Mouse (Mus musculus): Measurements from ENCODE around the gene Sh3d21. TPM values are rescaled to one million over a fixed set of nuclear protein-coding genes. Genes with fewer than 3 reads are reported as not detected.

The Sh3d21 gene
- polyA plus RNA-seq, 1 experiment from 2014 or later = 8.4 TPM

DNA sequence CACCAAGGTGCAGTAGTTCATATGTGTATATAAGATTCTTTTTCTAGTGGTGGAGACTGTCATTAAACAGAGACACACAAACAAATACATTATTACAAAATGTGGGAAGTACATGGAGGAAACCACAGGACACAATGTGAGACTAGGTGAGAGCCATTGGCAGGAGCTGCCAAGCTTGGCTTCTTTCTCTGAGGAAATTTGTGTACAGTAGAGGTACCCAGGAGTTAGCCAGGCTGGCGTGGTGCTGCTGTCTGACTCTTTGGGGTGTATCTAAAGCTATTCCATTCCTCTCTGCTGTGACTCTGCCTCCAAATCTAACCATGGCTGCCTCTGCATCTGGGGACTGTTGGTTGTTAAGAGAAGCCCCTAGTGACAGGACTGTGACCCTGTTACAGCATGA lies 44.2 kb downstream of the Sh3d21 start:
- H3K9ac ChIP-seq (replicated peaks) = no peak overlapping the region
- H3K4me3 ChIP-seq (replicated peaks) = no peak overlapping the region
- no peaks in the 10 kb centered on the region for H3K9me3 ChIP-seq
- no peak for ATAC-seq (ENCODE audit: insufficient number of reproducible peaks, insufficient read depth, low FRiP score, low TSS enrichment, low read depth)
- no peaks in the 10 kb centered on the region for H3K27me3 ChIP-seq
- no peak overlapping the region for H3K4me2 ChIP-seq
- WGBS = 79% methylated on average over 1 of the region's 1 CpGs
- H3K36me3 ChIP-seq = peaks cover 41% of the 10 kb centered on the region; the same call in 1 of the 2 replicates
- no peak overlapping the region for H3K27ac ChIP-seq
- H3K4me1 ChIP-seq (replicated peaks) = peaks cover 10% of the 10 kb centered on the region; the same call in 1 of the 2 replicates

DNA sequence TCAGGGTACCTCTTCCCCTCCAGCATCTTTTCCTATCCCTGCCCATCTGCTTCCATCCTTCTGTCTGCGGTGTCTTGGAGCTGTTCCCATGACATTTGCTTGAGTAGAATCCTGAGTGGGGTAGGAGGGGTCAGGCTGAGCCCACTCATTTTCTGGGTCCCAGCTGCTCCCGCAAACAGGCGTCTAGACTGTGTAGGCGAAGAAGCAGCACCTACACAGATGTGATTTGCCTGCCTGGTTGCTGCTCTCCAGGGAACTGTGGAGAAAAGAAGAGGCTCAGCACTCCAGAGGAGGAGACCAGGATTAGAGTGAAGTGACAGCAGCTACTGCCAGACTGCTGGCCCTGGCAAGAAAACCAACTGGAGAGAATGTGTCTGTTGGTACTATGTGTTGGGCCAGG lies 44.6 kb downstream of the Sh3d21 start:
- Histone ChIP-seq H3K4me2 (no peak overlapping the region), H3K9me3 (no peaks in the 10 kb centered on the region), H3K9ac (replicated peaks) (no peak overlapping the region), H3K4me3 (replicated peaks) (no peak overlapping the region), H3K4me1 (replicated peaks) (peaks cover 10% of the 10 kb centered on the region; the same call in 1 of the 2 replicates), H3K27ac (no peak overlapping the region), H3K27me3 (no peaks in the 10 kb centered on the region), H3K36me3 (peaks cover 37% of the 10 kb centered on the region; the same call in 1 of the 2 replicates)
- WGBS = 93% methylated on average over 4 of the region's 4 CpGs
- ATAC-seq (ENCODE audit: insufficient number of reproducible peaks, insufficient read depth, low FRiP score, low TSS enrichment, low read depth) = no peak

DNA sequence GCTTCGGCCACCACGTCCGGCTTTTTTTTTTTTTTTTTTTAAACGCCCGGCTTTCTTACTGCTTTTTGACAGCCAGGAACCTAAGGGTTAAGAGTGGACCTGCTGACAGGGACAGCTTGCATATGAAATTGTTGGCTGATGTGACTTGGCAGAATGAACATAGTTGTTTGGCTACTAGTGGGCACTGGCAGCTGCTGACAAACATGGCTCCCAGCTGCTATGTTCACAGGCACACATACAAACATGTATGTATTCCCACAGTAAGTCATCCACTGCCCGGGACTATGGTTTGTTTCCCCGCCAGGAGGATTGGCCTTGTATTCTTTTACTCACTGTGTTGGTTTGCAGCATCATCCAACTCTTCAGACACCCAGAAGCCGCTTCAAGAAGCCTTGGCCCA lies 46.2 kb downstream of the Sh3d21 start:
- no peak overlapping the region for H3K27ac ChIP-seq
- ATAC-seq (ENCODE audit: insufficient number of reproducible peaks, insufficient read depth, low FRiP score, low TSS enrichment, low read depth) = no peak
- no peak overlapping the region for H3K4me2 ChIP-seq
- no peaks in the 10 kb centered on the region for H3K9me3 ChIP-seq
- WGBS = 79% methylated on average over 8 of the region's 8 CpGs
- H3K4me3 ChIP-seq (replicated peaks) = no peak overlapping the region
- peaks cover 10% of the 10 kb centered on the region; the same call in 1 of the 2 replicates for H3K4me1 ChIP-seq (replicated peaks)
- H3K9ac ChIP-seq (replicated peaks) = no peak overlapping the region
- H3K27me3 ChIP-seq = no peaks in the 10 kb centered on the region
- peaks cover 31% of the 10 kb centered on the region; the same call in 1 of the 2 replicates for H3K36me3 ChIP-seq

DNA sequence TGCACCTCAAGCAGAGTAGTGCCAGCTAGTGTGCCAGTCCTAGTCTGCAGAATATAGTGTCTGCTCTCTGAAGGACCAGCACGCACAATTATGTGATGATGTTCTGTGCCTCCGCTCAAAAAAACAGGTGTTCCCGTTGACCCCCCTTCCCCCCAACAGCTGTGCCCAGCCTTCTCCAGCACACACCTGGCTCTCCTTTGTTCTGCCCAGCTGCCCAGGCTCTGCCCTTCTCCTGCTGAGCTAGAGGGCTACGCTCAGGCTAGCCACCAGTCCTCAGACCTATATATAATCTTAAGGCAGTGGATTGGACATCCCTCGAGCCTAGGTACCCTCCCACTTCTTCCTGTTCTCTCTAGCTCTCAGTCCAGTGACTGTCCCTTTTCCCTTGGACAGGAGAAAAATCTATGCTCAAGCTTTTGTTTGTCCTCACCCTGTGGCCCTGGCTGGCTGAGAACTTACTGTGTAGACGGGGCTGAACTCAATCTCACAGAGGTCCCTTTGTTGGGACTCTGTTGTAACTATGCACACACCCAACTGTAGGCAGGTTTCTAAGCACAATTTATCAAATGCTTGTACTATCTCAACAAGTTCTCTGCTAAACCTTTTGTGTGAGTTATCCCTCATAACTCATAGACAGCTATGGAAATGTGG lies 47.3 kb downstream of the Sh3d21 start:
- peak overlapping the region; percentile 45; the same call in 1 of the 2 replicates for H3K27ac ChIP-seq

DNA sequence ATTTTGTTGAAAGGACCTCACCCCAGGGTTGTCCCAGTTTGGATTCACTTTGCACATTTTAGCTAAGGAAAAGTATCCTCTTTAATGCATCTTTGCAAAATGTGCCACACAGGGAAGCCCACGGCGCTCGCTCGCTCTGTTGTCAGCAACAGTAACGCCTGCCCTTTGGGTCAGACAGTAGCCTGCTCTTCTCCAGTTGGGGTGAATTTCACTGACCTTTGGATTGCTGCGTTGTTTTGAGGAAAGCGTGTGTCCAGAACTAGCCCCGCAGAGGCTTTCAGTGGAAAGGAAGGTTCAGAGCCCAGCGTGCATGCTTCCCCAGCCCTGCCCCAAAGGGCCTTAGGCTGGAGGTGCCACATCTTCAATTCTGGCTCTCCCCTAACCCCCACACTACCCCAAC lies 47.9 kb downstream of the Sh3d21 start:
- Histone ChIP-seq H3K27ac (no peak overlapping the region), H3K36me3 (peaks cover 17% of the 10 kb centered on the region; the same call in 1 of the 2 replicates), H3K4me1 (replicated peaks) (peaks cover 22% of the 10 kb centered on the region), H3K27me3 (no peaks in the 10 kb centered on the region), H3K4me3 (replicated peaks) (no peak overlapping the region), H3K9me3 (no peaks in the 10 kb centered on the region), H3K9ac (replicated peaks) (no peak overlapping the region; the same call in 1 of the 2 replicates), H3K4me2 (no peak overlapping the region)
- no peak for ATAC-seq (ENCODE audit: insufficient number of reproducible peaks, insufficient read depth, low FRiP score, low TSS enrichment, low read depth)
- 89% methylated on average over 9 of the region's 9 CpGs for WGBS

More for the DNA sequence above, 47.3 kb downstream of the Sh3d21 start:
- peaks cover 17% of the 10 kb centered on the region for H3K4me1 ChIP-seq (replicated peaks)
- H3K4me2 ChIP-seq = no peak overlapping the region
- no peaks in the 10 kb centered on the region for H3K27me3 ChIP-seq
- no peak for ATAC-seq (ENCODE audit: insufficient number of reproducible peaks, insufficient read depth, low FRiP score, low TSS enrichment, low read depth)
- H3K9ac ChIP-seq (replicated peaks) = no peak overlapping the region; the same call in 1 of the 2 replicates
- 62% methylated on average over 6 of the region's 6 CpGs for WGBS
- peaks cover 23% of the 10 kb centered on the region; the same call in 1 of the 2 replicates for H3K36me3 ChIP-seq
- no peak overlapping the region for H3K4me3 ChIP-seq (replicated peaks)
- H3K9me3 ChIP-seq = no peaks in the 10 kb centered on the region

DNA sequence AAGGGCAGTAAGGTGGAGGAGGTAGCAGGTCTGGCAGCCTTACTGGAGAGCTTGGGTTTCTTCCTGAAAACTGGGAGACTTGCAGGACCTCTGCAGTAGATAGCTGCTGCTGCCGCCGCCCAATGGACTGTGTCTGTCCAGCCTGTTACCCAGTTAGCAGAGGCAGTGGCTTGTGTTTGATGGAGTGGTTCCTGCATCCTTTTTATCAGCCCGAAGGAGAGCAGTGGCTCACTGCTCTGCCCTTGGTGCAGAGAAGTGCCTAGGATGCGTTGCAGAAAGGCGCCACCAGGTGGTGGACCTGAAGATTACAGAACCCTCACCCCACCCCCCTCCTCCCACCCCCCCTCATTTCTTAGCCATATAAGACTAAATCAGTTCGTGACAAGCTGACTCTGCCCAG lies 49.3 kb downstream of the Sh3d21 start:
- 13% methylated on average over 6 of the region's 6 CpGs for WGBS

DNA sequence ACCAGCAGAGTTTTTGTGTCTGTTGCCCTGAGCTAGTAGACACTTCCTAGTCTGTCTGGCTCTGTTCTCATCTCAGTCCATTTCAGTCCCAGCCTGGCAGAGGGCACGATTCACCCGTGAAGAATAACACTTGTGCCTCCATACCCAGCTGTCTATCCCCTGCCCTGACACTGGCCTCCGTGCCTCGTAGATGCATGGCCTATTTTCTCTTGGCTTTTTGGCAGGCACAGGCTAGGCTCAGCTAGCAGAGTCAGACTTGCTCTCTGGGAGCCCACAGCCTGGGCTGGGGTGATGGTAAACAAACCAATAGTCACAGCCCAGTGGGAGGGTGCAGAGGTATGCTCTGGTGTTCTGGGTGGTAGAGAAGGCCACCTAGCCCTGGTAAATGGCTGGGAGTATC lies 50.0 kb downstream of the Sh3d21 start:
- no peak overlapping the region for H3K4me2 ChIP-seq
- no peaks in the 10 kb centered on the region for H3K27me3 ChIP-seq
- H3K36me3 ChIP-seq = peaks cover 8% of the 10 kb centered on the region; the same call in 1 of the 2 replicates
- 86% methylated on average over 4 of the region's 4 CpGs for WGBS
- peaks cover 38% of the 10 kb centered on the region for H3K4me1 ChIP-seq (replicated peaks)
- H3K9me3 ChIP-seq = no peaks in the 10 kb centered on the region
- H3K4me3 ChIP-seq (replicated peaks) = no peak overlapping the region
- H3K27ac ChIP-seq = no peak overlapping the region
- ATAC-seq (ENCODE audit: insufficient number of reproducible peaks, insufficient read depth, low FRiP score, low TSS enrichment, low read depth) = no peak
- H3K9ac ChIP-seq (replicated peaks) = no peak overlapping the region

More for the DNA sequence above, 49.3 kb downstream of the Sh3d21 start:
- Histone ChIP-seq H3K9ac (replicated peaks) (no peak overlapping the region), H3K4me2 (no peak overlapping the region), H3K27ac (no peak overlapping the region), H3K9me3 (no peaks in the 10 kb centered on the region), H3K36me3 (peaks cover 14% of the 10 kb centered on the region; the same call in 1 of the 2 replicates), H3K4me3 (replicated peaks) (no peak overlapping the region), H3K4me1 (replicated peaks) (peaks cover 31% of the 10 kb centered on the region), H3K27me3 (no peaks in the 10 kb centered on the region)
- ATAC-seq (ENCODE audit: insufficient number of reproducible peaks, insufficient read depth, low FRiP score, low TSS enrichment, low read depth) = no peak

DNA sequence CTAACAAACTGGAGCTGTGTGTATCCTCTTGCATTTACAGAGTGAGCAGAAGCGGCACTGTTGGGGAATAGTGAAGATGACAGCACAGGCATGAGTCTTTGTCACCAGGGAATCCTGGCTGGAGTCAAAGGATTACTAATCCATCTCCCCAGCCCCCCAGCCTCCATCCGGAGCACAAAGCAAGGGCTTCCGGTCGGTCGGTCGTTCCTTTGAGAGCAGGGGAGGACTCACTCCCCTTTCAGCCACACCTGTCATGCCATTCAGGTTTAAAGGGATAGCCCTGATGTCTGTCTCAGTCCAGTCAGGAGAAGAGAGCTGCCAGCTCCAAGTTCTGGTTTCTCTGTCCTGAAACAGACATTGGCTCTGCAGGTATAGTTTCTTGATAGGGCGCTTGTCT lies 52.1 kb downstream of the Sh3d21 start:
- peaks cover 47% of the 10 kb centered on the region for H3K4me1 ChIP-seq (replicated peaks)
- H3K9me3 ChIP-seq = no peaks in the 10 kb centered on the region
- no peaks in the 10 kb centered on the region for H3K27me3 ChIP-seq
- H3K4me3 ChIP-seq (replicated peaks) = 0 out of 2 replicates have a peak overlapping the region, but pooled peaks have one; percentile 6
- H3K36me3 ChIP-seq = no peaks in the 10 kb centered on the region
- WGBS = 22% methylated on average over 7 of the region's 7 CpGs
- peak overlapping the region; percentile 40; the same call in 1 of the 2 replicates for H3K9ac ChIP-seq (replicated peaks)
- peak overlapping the region; percentile 82 for H3K27ac ChIP-seq
- ATAC-seq (ENCODE audit: insufficient number of reproducible peaks, insufficient read depth, low FRiP score, low TSS enrichment, low read depth) = no peak
- peak overlapping the region; percentile 42 for H3K4me2 ChIP-seq

DNA sequence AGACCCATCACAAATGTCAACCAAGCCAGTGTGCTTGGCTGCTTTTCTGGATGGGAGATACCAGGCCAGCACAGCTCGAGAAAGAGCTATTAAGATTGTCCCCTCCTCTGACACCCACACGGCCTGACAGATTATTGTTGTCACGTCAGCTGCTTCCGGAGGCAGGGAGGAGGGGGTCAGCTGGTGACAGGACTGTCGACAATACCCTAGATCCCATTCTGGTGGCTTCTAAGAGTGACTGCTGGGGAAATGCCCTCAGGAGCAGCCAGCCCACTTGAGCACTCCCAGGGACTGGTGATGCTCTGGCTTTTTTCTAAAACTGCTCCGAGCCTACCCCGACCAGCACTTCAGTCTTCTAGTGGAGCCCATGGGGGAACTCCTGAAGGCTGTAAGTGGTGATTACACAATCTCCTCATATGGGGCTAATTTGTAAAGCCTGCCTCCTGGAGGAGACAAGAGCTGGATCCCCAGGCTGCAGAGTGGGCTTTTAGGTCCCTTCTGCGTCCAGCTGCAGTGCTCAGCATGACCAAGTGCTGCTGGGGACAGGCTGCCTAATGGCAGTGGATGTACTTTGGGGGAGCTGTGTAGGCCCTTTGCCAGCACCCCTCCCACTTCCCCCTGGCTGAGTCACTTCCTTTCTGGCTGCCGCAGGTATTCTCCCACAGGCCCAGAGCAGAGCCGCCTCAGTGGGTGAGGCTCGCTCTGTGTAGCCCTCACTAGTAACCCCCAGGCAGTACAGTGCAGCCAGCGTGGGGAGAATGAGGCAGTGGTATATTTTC lies 52.7 kb downstream of the Sh3d21 start:
- Histone ChIP-seq H3K27me3 (no peaks in the 10 kb centered on the region), H3K4me3 (replicated peaks) (0 out of 2 replicates have a peak overlapping the region, but pooled peaks have one; percentile 6), H3K4me2 (peak overlapping the region; percentile 42), H3K4me1 (replicated peaks) (peaks cover 43% of the 10 kb centered on the region), H3K27ac (peak overlapping the region; percentile 82), H3K9ac (replicated peaks) (peak overlapping the region; percentile 40; the same call in 1 of the 2 replicates), H3K9me3 (no peaks in the 10 kb centered on the region), H3K36me3 (no peaks in the 10 kb centered on the region)
- WGBS = 10% methylated on average over 12 of the region's 12 CpGs
- ATAC-seq (ENCODE audit: insufficient number of reproducible peaks, insufficient read depth, low FRiP score, low TSS enrichment, low read depth) = peak; percentile 69

DNA sequence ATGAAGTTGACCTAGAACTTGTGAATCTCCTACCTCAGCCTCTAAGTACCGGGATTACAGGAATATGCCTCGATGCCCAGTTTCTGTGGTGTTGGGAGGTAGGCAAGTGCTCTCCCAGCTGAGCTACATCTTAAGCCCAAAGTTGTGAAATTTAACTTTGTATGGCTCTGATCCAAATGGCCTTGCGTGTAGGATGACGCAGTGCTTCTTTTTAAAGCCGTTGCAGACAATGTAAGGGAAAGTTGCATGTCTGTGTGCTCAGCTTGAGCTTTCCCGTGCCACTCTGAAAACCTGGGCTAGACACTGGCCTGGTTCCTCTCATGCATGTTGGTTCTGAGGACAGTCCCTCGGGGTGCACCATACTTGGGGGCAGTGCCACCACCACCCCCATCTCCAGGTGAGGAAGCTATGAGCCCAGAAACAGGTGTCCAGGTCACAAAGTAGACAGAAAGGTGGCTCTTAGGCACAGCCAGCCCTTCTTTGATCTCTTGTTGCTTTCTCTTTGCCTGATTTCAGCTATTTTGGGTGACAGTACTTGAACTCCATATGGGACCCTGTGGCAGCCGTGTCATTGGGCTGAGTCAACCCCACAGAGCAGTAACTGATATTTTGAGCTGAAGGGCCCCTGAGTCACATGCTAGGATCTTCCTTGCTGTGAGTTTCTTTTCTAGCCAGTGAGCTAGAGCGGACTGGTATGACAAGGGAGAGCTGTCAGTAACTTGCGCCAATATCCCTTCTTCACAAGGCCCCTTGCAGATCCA lies 53.5 kb downstream of the Sh3d21 start:
- WGBS = 79% methylated on average over 10 of the region's 10 CpGs
- Histone ChIP-seq H3K27ac (peak overlapping the region; percentile 82), H3K9ac (replicated peaks) (0 out of 2 replicates have a peak overlapping the region, but pooled peaks have one; percentile 1), H3K4me2 (peak overlapping the region; percentile 42), H3K36me3 (no peaks in the 10 kb centered on the region), H3K4me3 (replicated peaks) (no peak overlapping the region), H3K9me3 (no peaks in the 10 kb centered on the region), H3K4me1 (replicated peaks) (peaks cover 46% of the 10 kb centered on the region), H3K27me3 (no peaks in the 10 kb centered on the region)
- ATAC-seq (ENCODE audit: insufficient number of reproducible peaks, insufficient read depth, low FRiP score, low TSS enrichment, low read depth) = no peak

All from limb, embryonic 12.5 days (tissue).